Comparison of ENCODE assay signal across 8 mouse cellular contexts in the genomic region with DNA sequence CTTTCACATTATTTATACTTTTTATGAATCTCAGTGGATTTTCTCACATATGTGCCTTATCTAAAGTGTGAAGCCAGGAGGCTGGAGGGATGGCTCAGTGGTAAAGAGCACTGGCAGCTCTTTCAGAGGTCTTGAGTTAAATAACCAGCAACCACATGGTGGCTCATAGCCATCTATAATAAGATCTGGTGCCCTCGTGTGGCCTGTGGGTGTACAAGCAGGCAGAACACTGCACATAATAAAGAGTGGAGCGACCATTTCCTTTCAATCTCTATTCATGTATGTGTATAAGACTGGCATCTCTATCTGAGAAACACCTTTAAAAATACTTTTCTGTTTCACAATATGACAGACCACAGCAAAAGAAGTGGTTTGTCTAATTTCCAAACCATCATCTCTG.
DNase-seq lines count a peak whose midpoint lies in the region; TF ChIP-seq lines count a peak whose summit lies in the region.

No protein-coding gene starts in this region.

- no peak overlapping the region for H3K27ac ChIP-seq in embryonic fibroblast, embryonic 13.5 days (ENCODE audit: insufficient read depth, low read length)
- H3K27ac ChIP-seq in midbrain, embryonic 10.5 days (replicated peaks) = no peak overlapping the region

- no peaks in the 10 kb centered on the region for H3K27me3 ChIP-seq in midbrain, embryonic 10.5 days (ENCODE audit: low read depth, poor library complexity, severe bottlenecking)

- H3K4me1 ChIP-seq in embryonic fibroblast, embryonic 13.5 days (ENCODE audit: control insufficient read depth, insufficient read depth, low read length) = no peaks in the 10 kb centered on the region
- no peaks in the 10 kb centered on the region for H3K4me1 ChIP-seq in midbrain, embryonic 10.5 days

- H3K9me3 ChIP-seq in midbrain, embryonic 10.5 days (replicated peaks) = no peaks in the 10 kb centered on the region

- no peaks in the 10 kb centered on the region for H3K36me3 ChIP-seq in midbrain, embryonic 10.5 days

- TF ChIP-seq CTCF in embryonic fibroblast, embryonic 13.5 days (IDR thresholded peaks at IDR 0.05; ENCODE audit: borderline replicate concordance, insufficient read depth, low read length) = peak; percentile 42; the same call in 1 of the 2 replicates

- peak; percentile 6 for DNase-seq in cerebellum, adult 11 months
- no peak for DNase-seq in cerebellum, adult 8-10 months
- peak; percentile 14 for DNase-seq in urinary bladder, postnatal 14 days (ENCODE audit: low spot score)
- no peak for DNase-seq in urinary bladder, adult 2 months (ENCODE audit: low spot score)
- peak; percentile 51 to 61 for DNase-seq in kidney, postnatal 25 days
- peak; percentile 40 for DNase-seq in midbrain, embryonic 10.5 days (ENCODE audit: low spot score)
- DNase-seq in thymus, postnatal 4 days = peak; percentile 71

- 32% methylated on average over 2 of the region's 2 CpGs for WGBS in midbrain, embryonic 10.5 days

- H3K4me3 ChIP-seq in embryonic fibroblast, embryonic 13.5 days (ENCODE audit: insufficient read depth, low read length) = no peak overlapping the region
- no peak overlapping the region for H3K4me3 ChIP-seq in midbrain, embryonic 10.5 days

- TF ChIP-seq POLR2A in embryonic fibroblast, embryonic 13.5 days (IDR thresholded peaks at IDR 0.05; ENCODE audit: low read depth, low read length) = no peak

Comparison
In these comparisons a context has a peak if more than half of its experiments do, and no peak if none do; other contexts are left out.
1. DNase-seq: peak in cerebellum, adult 11 months (single experiment), urinary bladder, postnatal 14 days (single experiment), kidney, postnatal 25 days (2 of 2), midbrain, embryonic 10.5 days (single experiment) and thymus, postnatal 4 days (single experiment); none in cerebellum, adult 8-10 months (single experiment) and urinary bladder, adult 2 months (single experiment).